Mouse (Mus musculus) bone marrow, adult 2 months (tissue): ENCODE measurements around the gene Pigm. TPM values are rescaled to one million over a fixed set of nuclear protein-coding genes. Genes with fewer than 3 reads are reported as not detected.

ENCODE experiments used
- H3K27ac ChIP-seq: fragments of 200-500 bp; 2 replicates; pipeline ENCODE4 v1.5.1; 2012; ENCODE audit warnings: low read depth, mild to moderate bottlenecking, control low read depth, inconsistent platforms, low read length; ENCODE audit not compliant: control insufficient read depth, poor library complexity, insufficient read depth
- H3K4me1 ChIP-seq: fragments of 200-500 bp; 2 replicates; pipeline ENCODE4 v1.6.1; 2011; ENCODE audit warnings: low read length; ENCODE audit not compliant: control insufficient read depth, insufficient read depth
- H3K4me3 ChIP-seq: fragments of 200-500 bp; replicated peaks from 2 replicates; pipeline ENCODE3; 2011; ENCODE audit warnings: mild to moderate bottlenecking, low read depth, low read length, control low read depth; ENCODE audit not compliant: control insufficient read depth
- CTCF ChIP-seq: fragments of 200-500 bp; IDR thresholded peaks from 2 replicates; pipeline ENCODE4 v1.5.1; 2011; ENCODE audit warnings: low read length, control low read depth; ENCODE audit not compliant: control insufficient read depth, insufficient read depth
- POLR2A ChIP-seq: fragments of 200-500 bp; IDR thresholded peaks from 2 replicates; pipeline ENCODE4 v1.6.1; 2011; ENCODE audit warnings: low read depth, mild to moderate bottlenecking, control low read depth, low read length, borderline replicate concordance; ENCODE audit not compliant: control insufficient read depth
- WGBS: fragments of 180-500 bp; shearing (Covaris S2); methylation state at CpG from one replicate; pipeline ENCODE4 v1.1.7; 2018; 5-methylcytosine and 5-hydroxymethylcytosine counted together
- polyA plus RNA-seq: library from polyadenylated mRNA; stranded (reverse); fragments of >200 nt; gene quantifications from 2 replicates; pipeline ENCODE4 v1.2.4, GENCODE M21; 2011; ENCODE audit warnings: low replicate concordance; ENCODE audit not compliant: missing spikeins, insufficient read depth, insufficient read length

The Pigm gene
- polyA plus RNA-seq, 1 experiment, result 8.8 TPM

DNA sequence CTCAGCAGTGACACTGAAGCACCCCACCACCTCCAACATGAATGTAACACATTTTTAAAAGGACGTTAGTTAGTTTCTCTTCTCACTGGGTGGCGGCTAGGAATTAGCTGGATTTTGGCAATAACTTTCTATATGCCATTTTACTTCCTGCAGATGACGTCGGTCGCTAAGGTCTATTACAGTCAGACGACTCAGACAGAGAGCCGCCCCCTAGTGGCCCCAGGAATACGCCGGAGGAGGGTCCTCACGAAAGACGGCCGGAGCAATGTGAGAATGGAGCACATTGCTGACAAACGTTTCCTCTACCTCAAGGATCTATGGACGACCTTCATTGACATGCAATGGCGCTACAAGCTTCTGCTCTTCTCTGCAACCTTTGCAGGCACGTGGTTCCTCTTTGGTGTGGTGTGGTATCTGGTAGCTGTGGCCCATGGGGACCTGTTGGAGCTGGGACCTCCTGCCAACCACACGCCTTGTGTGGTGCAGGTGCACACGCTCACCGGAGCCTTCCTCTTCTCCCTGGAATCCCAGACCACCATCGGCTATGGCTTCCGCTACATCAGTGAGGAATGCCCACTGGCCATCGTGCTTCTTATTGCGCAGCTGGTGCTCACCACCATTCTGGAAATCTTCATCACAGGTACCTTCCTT, 7.5 kb upstream of the Pigm start:
- Histone ChIP-seq H3K4me3 (no peak overlapping the region), H3K27ac (no peak overlapping the region), H3K4me1 (no peaks in the 10 kb centered on the region; the same call in 1 of the 2 replicates)
- 31% methylated on average over 23 of the region's 23 CpGs for WGBS
- TF ChIP-seq CTCF, result peak; percentile 43; the same call in 1 of the 2 replicates
- no peak for TF ChIP-seq POLR2A

DNA sequence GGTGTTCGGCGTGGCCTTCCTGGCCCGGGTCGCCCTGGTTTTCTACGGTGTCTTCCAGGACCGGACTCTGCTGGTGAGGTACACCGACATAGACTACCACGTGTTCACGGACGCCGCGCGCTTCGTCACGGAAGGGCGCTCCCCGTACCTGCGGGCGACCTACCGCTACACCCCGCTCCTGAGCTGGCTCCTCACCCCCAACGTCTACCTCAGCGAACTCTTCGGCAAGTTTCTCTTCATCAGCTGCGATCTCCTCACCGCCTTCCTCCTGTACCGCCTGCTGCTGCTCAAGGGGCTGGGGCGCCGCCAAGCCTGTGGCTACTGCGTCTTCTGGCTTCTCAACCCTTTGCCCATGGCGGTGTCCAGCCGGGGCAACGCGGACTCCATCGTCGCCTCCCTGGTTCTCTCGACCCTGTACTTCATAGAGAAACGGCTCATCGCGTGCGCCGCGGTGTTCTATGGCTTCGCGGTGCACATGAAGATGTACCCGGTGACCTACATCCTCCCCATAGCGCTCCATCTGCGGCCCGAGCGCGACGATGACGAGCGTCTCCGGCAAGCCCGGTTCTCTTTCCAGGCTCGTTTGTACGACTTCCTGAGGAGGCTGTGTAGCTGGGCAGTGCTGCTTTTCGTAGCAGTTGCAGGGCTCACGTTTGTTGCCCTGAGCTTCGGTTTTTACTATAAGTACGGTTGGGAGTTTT, 562 bp downstream of the Pigm start:
- Histone ChIP-seq H3K4me3 (peak overlapping the region; percentile 92), H3K4me1 (peaks cover 2% of the 10 kb centered on the region), H3K27ac (peak overlapping the region; percentile 43)
- TF ChIP-seq CTCF (no peak), POLR2A (peak; percentile 23; the same call in 1 of the 2 replicates)
- WGBS, result under 1% methylated on average over 62 of the region's 62 CpGs

DNA sequence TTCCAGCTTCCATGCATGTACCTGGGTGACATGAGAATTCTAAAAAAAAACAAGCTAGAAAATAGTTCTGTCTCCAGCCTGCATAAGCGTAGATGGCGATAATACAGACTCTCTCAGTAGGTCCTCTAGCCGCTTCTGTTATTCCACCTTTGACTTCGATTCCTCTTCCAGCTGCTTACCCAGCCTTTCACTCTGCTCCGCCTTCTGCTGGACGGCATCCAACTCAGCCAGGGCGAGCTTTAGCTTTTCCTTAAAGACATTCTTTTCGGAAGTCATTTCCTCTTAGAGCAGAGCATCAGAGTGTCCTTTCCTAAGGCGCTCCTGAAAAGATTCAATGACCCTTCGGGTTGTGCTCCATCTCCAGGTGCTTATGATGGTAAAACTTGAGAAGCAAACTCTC, 3.7 kb downstream of the Pigm start:
- Histone ChIP-seq H3K27ac (no peak overlapping the region), H3K4me3 (no peak overlapping the region), H3K4me1 (peaks cover 2% of the 10 kb centered on the region)
- WGBS, result 84% methylated on average over 10 of the region's 10 CpGs
- TF ChIP-seq POLR2A (no peak), CTCF (no peak)

DNA sequence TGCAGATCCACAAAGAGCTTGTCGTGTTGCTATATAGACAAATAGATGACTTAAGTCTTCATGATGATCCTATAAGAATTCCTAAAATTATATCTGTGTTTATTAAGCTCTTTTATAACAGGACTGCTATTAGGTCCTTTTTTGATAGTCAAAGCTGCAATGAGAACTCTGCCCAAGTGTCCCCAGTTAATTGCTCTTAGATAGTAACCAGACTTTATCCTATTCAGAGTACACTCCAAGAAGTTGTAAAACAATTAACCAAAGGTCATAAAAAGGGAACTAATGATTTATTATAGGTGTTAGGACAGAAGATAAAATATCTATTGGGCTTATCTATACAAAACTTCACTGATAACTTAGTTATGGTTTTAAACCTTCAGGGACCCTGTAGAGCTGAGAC, 5.7 kb downstream of the Pigm start:
- Histone ChIP-seq H3K4me1 (peaks cover 2% of the 10 kb centered on the region), H3K27ac (no peak overlapping the region), H3K4me3 (no peak overlapping the region)
- WGBS, result 95% methylated on average over 1 of the region's 1 CpGs
- TF ChIP-seq POLR2A, result no peak
- TF ChIP-seq CTCF, result no peak

DNA sequence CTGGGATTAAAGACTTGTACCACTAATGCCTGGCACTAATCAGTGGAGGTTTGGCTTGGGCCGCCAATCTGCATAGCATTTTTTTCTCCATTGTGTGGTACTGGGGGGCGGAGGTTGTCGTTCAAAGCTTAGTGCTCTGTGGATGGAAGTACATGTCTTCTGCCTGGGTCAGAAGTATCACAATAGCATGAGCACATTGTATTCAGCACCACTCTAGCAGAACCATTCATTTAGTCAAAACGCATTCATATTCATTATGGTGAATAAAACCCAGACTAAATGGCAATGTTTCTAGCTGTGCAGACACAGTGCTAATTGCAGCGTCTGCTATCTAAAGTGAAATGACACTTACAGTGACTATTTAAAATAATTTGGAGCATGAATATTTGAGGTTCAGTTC, 10.9 kb downstream of the Pigm start:
- H3K4me1 ChIP-seq, result no peaks in the 10 kb centered on the region; the same call in 1 of the 2 replicates
- 84% methylated on average over 5 of the region's 5 CpGs for WGBS
- no peak overlapping the region for H3K4me3 ChIP-seq
- TF ChIP-seq CTCF (no peak), POLR2A (no peak)
- H3K27ac ChIP-seq, result no peak overlapping the region

DNA sequence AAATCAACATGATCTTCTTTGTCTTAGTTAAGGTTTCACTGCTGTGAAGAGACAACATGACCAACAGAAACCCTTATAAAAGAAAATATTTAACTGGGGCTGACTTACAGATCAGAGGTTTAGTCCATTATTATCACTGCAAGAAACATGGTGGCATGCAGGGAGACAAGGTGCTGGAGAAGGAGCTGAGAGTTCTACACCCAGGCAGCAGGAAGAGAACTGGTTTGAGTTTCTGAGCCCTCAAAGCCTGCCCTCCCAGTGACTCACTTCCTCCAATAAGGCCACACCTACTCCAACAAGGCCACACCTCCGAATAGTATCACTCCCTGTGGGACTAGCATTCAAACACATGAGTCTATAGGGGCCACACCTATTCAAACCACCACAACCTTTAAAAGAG, 14.4 kb downstream of the Pigm start:
- TF ChIP-seq CTCF (no peak), POLR2A (no peak)
- Histone ChIP-seq H3K27ac (no peak overlapping the region), H3K4me3 (no peak overlapping the region), H3K4me1 (no peaks in the 10 kb centered on the region; the same call in 1 of the 2 replicates)
- WGBS, result 27% methylated on average over 1 of the region's 1 CpGs

DNA sequence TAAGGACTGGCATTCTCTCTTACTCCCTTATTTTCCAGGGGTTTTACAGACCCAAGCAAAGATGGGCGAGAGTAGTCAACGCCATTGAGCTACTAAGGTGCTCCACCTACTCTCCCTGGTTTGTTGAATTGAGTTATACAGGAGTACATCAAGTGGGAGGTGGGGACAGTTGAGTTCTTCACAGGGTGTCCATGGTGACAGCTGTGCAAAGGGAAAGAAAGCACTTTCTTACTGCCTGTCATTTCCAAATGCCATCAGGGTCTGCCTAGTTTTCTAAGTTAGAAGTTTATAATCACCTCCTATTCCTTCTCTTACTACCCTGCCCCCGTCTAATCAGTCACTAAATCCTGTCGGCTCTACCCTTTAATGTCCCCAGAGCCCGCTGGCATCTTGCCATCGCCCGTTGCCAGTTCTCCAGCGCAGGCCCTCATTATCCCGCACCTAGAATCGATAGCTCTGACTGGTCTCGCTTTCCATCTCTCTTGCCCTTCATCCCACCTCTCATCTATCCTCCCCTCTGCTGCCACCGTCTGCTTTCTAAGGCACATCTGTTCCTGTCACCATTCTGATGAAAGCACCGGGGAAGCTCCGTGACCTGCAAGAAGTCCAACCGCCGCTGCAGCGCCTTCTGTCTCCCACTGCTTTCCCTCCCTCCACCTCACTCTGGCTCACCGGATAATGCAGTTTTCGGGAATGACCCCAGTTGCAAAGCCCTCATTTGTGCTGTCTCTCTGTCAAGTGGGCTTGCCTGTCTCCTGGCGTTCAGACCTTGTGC, 15.6 kb downstream of the Pigm start:
- TF ChIP-seq POLR2A (no peak), CTCF (no peak)
- H3K4me1 ChIP-seq, result no peaks in the 10 kb centered on the region; the same call in 1 of the 2 replicates
- H3K27ac ChIP-seq, result no peak overlapping the region
- 64% methylated on average over 20 of the region's 20 CpGs for WGBS
- H3K4me3 ChIP-seq, result no peak overlapping the region

DNA sequence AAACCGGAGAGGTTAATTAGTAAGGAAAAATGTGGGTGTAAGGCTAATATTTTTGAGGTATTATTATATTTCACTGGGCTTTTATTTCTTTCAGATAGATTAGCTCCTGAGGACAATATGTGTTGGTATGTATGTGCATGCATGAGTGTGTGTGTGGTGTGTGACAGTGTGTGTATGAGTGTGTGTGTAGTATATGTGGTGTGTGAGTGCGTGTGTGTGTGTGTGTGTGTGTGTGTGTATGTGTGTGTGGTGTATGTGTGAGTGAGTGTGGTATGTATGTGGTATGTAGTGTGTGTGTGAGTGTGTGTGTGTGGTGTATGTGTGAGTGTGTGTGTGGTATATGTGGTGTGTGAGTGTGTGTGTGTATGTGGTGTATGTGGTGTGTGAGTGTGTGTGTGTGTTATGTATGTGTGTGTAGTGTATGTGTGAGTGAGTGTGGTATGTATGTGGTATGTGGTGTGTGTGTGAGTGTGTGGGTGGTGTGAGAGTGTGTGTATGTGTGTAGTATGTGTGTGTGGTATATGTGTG, 16.4 kb downstream of the Pigm start:
- no peaks in the 10 kb centered on the region; the same call in 1 of the 2 replicates for H3K4me1 ChIP-seq
- 79% methylated on average over 2 of the region's 2 CpGs for WGBS

More for the DNA sequence above, 16.4 kb downstream of the Pigm start:
- H3K27ac ChIP-seq, result no peak overlapping the region
- no peak overlapping the region for H3K4me3 ChIP-seq
- TF ChIP-seq POLR2A, result no peak
- TF ChIP-seq CTCF, result no peak
